Mouse (Mus musculus): Measurements from ENCODE around the gene Dhx16. TPM values are rescaled to one million over a fixed set of nuclear protein-coding genes. Genes with fewer than 3 reads are reported as not detected.

The Dhx16 gene
- polyA plus RNA-seq, 1 experiment = 42.4 TPM

DNA sequence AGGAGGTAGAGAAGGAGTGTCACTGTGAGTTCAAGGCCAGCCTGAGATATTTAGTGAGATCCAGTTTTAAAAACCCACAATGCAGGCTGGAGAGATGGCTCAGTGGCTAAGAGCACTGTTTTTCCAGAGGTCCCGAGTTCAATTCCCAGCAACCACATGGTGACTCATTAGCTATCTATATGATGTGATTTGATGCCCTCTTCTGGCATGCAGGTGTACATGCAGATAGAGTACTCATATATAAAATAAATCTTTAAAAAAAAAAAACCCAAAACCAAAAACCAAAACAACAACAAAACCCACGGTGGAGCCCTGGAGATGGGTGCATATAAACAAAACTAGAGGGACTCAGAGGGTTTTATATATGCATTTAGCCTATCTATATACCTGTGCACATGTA is 28.0 kb downstream of the Dhx16 start:
- TF ChIP-seq MAX (IDR thresholded peaks at IDR 0.05) = no peak
- no peak for TF ChIP-seq MYOD1 (IDR thresholded peaks at IDR 0.05; ENCODE audit: control insufficient read depth, insufficient read length, low read depth)
- no peak for TF ChIP-seq MYOG (IDR thresholded peaks at IDR 0.05; ENCODE audit: control insufficient read depth, extremely low read depth, insufficient read length)
- no peak for TF ChIP-seq FOSL1 (IDR thresholded peaks at IDR 0.05; ENCODE audit: insufficient read depth, low read length, poor library complexity, severe bottlenecking)
- no peak for TF ChIP-seq USF1 (IDR thresholded peaks at IDR 0.05; ENCODE audit: low read depth)
- no peak for TF ChIP-seq CTCF (IDR thresholded peaks at IDR 0.05; ENCODE audit: control insufficient read depth, insufficient read depth, insufficient read length)
- no peak for TF ChIP-seq CEBPB (IDR thresholded peaks at IDR 0.05; ENCODE audit: low read depth)
- Histone ChIP-seq H3K79me2 (ENCODE audit: control insufficient read depth, insufficient read depth) (peaks cover 33% of the 10 kb centered on the region), H3ac (ENCODE audit: control insufficient read depth, insufficient read length, low read depth) (no peak overlapping the region), H3K79me3 (ENCODE audit: low read depth) (peaks cover 7% of the 10 kb centered on the region), H3K36me3 (ENCODE audit: control insufficient read depth, insufficient read depth) (peaks cover 36% of the 10 kb centered on the region), H3K27me3 (ENCODE audit: control insufficient read depth, insufficient read depth, insufficient read length) (no peaks in the 10 kb centered on the region), H3K4me3 (ENCODE audit: insufficient read depth, poor library complexity, severe bottlenecking) (no peak overlapping the region)

DNA sequence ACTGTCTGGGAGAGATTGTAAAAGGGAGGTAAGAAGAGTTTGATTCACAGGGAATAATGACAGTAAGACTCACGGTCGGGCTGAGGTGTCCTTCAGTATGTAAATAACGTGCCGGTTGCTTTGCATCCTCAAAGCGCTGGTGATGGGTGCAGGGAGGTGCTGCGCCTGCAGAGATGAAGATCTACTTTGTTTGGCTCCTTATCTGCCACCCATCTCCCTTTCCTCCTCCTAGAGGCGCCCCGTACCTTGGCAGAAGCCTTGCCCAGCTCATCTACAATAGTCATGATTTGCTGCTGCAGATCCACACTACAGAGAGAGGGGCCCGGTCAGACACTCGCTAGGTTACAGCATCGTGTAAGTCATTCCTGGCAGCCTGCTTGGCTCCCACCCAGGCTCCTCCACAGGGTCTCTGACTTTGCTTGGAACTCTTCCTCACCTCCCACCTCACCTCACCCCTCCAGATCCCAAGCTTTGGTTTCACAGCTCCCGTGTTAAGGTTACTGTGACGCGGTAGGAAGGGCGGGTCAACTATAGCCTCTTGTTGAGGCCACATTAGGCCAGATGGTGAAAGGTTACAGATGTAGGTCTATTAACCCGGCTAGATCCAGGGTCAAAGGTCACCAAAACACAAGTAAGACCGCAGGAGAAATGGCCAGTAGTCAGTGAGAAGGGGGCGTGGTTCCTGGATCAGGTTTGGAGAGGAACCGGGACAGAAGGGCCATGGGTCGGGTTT is 29.7 kb downstream of the Dhx16 start:
- H3K27me3 ChIP-seq (ENCODE audit: control insufficient read depth, insufficient read depth, insufficient read length) = no peaks in the 10 kb centered on the region
- peaks cover 18% of the 10 kb centered on the region for H3K79me3 ChIP-seq (ENCODE audit: low read depth)
- H3K4me3 ChIP-seq (ENCODE audit: insufficient read depth, poor library complexity, severe bottlenecking) = peak overlapping the region; percentile 48
- peaks cover 44% of the 10 kb centered on the region for H3K36me3 ChIP-seq (ENCODE audit: control insufficient read depth, insufficient read depth)
- H3ac ChIP-seq (ENCODE audit: control insufficient read depth, insufficient read length, low read depth) = peak overlapping the region; percentile 64
- TF ChIP-seq CTCF (IDR thresholded peaks at IDR 0.05; ENCODE audit: control insufficient read depth, insufficient read depth, insufficient read length) (no peak), MAX (IDR thresholded peaks at IDR 0.05) (no peak), CEBPB (IDR thresholded peaks at IDR 0.05; ENCODE audit: low read depth) (no peak), USF1 (IDR thresholded peaks at IDR 0.05; ENCODE audit: low read depth) (no peak), MYOD1 (IDR thresholded peaks at IDR 0.05; ENCODE audit: control insufficient read depth, insufficient read length, low read depth) (no peak), MYOG (IDR thresholded peaks at IDR 0.05; ENCODE audit: control insufficient read depth, extremely low read depth, insufficient read length) (no peak), FOSL1 (IDR thresholded peaks at IDR 0.05; ENCODE audit: insufficient read depth, low read length, poor library complexity, severe bottlenecking) (no peak)
- H3K79me2 ChIP-seq (ENCODE audit: control insufficient read depth, insufficient read depth) = peaks cover 51% of the 10 kb centered on the region

DNA sequence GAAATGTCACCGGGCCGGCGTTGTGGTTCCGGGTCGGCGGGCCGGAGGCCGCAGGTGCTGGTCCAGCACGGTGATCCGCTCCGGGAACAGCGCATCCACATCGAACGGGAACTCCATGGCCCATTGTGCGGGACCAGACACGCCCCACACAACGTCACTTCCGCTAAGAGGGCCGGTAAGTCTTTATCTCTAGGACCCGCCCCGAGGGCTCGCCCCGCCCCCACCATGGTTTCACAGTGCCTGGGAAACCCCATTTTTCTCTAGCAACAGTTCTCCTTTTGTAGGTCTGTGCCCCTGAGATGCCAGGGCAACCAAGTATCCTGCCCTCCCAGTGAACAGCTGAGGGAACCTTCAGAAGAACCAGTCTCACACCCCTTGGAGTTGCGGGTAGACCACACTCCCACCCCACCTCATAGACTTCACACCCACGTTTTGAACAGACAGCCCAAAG is 30.3 kb downstream of the Dhx16 start, which contains the start of gene Atat1:
Gene Atat1 (minus strand): TSS at position 157 of the 451 bp plus-strand sequence.
- H3K27me3 ChIP-seq (ENCODE audit: control insufficient read depth, insufficient read depth, insufficient read length) = no peaks in the 10 kb centered on the region
- TF ChIP-seq MYOG (IDR thresholded peaks at IDR 0.05; ENCODE audit: control insufficient read depth, extremely low read depth, insufficient read length) (no peak), MYOD1 (IDR thresholded peaks at IDR 0.05; ENCODE audit: control insufficient read depth, insufficient read length, low read depth) (no peak), FOSL1 (IDR thresholded peaks at IDR 0.05; ENCODE audit: insufficient read depth, low read length, poor library complexity, severe bottlenecking) (no peak), MAX (IDR thresholded peaks at IDR 0.05) (no peak), USF1 (IDR thresholded peaks at IDR 0.05; ENCODE audit: low read depth) (no peak), CEBPB (IDR thresholded peaks at IDR 0.05; ENCODE audit: low read depth) (no peak), CTCF (IDR thresholded peaks at IDR 0.05; ENCODE audit: control insufficient read depth, insufficient read depth, insufficient read length) (no peak)
- H3K79me3 ChIP-seq (ENCODE audit: low read depth) = peaks cover 24% of the 10 kb centered on the region
- H3K79me2 ChIP-seq (ENCODE audit: control insufficient read depth, insufficient read depth) = peaks cover 57% of the 10 kb centered on the region
- peak within 1 kb of the TSS; percentile 64 for H3ac ChIP-seq (ENCODE audit: control insufficient read depth, insufficient read length, low read depth)
- peaks cover 48% of the 10 kb centered on the region for H3K36me3 ChIP-seq (ENCODE audit: control insufficient read depth, insufficient read depth)
- H3K4me3 ChIP-seq (ENCODE audit: insufficient read depth, poor library complexity, severe bottlenecking) = peak within 1 kb of the TSS; percentile 48

DNA sequence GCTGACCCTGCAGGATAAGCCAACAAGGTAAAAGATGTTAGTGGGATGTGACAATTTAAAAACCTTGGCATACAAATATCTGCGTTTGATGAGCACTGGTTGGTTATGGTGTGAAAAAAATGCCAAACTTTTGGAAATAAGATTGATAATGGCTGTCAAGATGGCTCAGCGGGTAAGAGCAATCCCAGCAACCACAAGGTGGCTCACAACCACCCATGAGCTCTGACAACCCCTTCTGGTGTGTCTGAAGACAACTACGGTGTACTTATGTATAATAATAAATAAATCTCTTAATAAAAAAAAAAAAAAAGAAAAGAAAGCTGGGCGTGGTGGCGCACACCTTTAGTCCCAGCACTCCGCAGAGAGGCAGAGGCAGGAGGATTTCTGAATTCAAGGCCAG is 35.4 kb downstream of the Dhx16 start:
- TF ChIP-seq FOSL1 (IDR thresholded peaks at IDR 0.05; ENCODE audit: insufficient read depth, low read length, poor library complexity, severe bottlenecking) (no peak), CEBPB (IDR thresholded peaks at IDR 0.05; ENCODE audit: low read depth) (no peak), USF1 (IDR thresholded peaks at IDR 0.05; ENCODE audit: low read depth) (no peak)
- Histone ChIP-seq H3K79me2 (ENCODE audit: control insufficient read depth, insufficient read depth) (peaks cover 84% of the 10 kb centered on the region), H3ac (ENCODE audit: control insufficient read depth, insufficient read length, low read depth) (no peak overlapping the region), H3K36me3 (ENCODE audit: control insufficient read depth, insufficient read depth) (peaks cover 58% of the 10 kb centered on the region), H3K27me3 (ENCODE audit: control insufficient read depth, insufficient read depth, insufficient read length) (no peaks in the 10 kb centered on the region), H3K4me3 (ENCODE audit: insufficient read depth, poor library complexity, severe bottlenecking) (peak overlapping the region; percentile 74), H3K79me3 (ENCODE audit: low read depth) (peaks cover 52% of the 10 kb centered on the region)

DNA sequence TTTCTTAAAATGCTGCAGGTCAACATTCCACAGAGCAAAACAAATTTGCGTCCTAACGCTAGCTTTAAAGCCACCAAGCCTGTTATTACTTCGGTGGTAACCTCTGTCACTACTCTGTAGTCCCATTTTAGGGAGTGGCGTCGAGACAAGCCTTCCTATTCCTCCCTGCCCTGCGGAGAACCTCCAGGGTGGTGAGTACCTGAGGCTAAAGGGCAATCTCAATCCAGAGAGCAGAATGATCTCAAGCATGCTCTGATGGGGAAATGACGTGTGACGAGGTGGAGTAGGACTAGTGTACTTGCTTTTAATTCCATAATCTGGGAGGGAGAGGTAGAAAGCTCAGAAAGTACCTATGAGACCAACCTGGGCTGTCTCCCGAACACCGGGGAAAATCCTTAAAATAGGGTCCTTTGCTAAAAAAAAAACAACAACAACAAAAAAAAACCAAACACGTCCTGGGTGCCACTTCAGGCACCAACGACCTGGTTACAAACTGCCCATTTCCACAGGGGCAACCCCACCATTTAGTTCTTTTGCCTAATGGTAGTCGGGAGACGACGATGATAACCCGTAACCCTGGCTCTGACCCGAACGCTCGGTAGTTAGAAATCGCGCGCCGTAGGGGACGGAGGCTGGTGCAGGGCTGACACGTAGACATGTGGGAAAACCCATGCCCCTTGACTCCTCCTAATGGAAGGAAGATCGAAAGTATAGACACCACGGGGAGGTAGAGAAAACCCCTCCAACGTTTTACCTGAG is 36.1 kb downstream of the Dhx16 start:
- H3K79me2 ChIP-seq (ENCODE audit: control insufficient read depth, insufficient read depth) = peaks cover 90% of the 10 kb centered on the region
- H3K79me3 ChIP-seq (ENCODE audit: low read depth) = peaks cover 58% of the 10 kb centered on the region
- no peaks in the 10 kb centered on the region for H3K27me3 ChIP-seq (ENCODE audit: control insufficient read depth, insufficient read depth, insufficient read length)
- H3K4me3 ChIP-seq (ENCODE audit: insufficient read depth, poor library complexity, severe bottlenecking) = peak overlapping the region; percentile 74
- peaks cover 66% of the 10 kb centered on the region for H3K36me3 ChIP-seq (ENCODE audit: control insufficient read depth, insufficient read depth)
- H3ac ChIP-seq (ENCODE audit: control insufficient read depth, insufficient read length, low read depth) = peak overlapping the region; percentile 80
- no peak for TF ChIP-seq MAX (IDR thresholded peaks at IDR 0.05)
- no peak for TF ChIP-seq MYOG (IDR thresholded peaks at IDR 0.05; ENCODE audit: control insufficient read depth, extremely low read depth, insufficient read length)
- no peak for TF ChIP-seq USF1 (IDR thresholded peaks at IDR 0.05; ENCODE audit: low read depth)
- no peak for TF ChIP-seq MYOD1 (IDR thresholded peaks at IDR 0.05; ENCODE audit: control insufficient read depth, insufficient read length, low read depth)
- no peak for TF ChIP-seq FOSL1 (IDR thresholded peaks at IDR 0.05; ENCODE audit: insufficient read depth, low read length, poor library complexity, severe bottlenecking)
- TF ChIP-seq CTCF (IDR thresholded peaks at IDR 0.05; ENCODE audit: control insufficient read depth, insufficient read depth, insufficient read length) = no peak

Measured in C2C12 (cell line).